Comparison of ENCODE assay signal across 19 mouse cellular contexts in the genomic region with DNA sequence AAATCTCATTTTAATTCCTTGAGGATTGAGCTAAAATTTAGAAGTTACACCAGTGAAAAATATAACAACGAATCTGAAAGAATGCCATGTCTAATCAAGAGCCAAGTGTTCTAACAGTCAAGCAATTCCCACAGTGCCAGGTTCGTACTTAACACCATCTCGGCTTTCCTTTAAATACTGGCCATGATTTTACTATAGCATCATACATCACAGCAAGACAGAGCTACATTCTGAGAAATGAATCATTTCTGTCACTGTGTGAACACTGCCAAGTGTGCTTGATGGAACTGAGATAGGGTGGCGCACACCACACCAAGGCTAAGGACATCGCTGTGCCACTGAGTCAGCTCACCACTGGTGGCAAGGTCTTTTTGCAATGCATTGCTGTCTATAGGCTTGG. TPM values are rescaled to one million over a fixed set of nuclear protein-coding genes. Genes with fewer than 3 reads are reported as not detected.
"Had no signal": no experiment of that assay in that cellular context is flagged by ENCODE, and none has a peak within 500 bp of the region (broad histone marks: within the 10 kb centered on the region; RNA-seq: fewer than 3 reads in every experiment).

No protein-coding gene starts in this region.

- H3K4me1 ChIP-seq: limb, embryonic 12.5 days; limb, embryonic 15.5 days had no signal

- H3K9ac ChIP-seq: limb, embryonic 12.5 days; limb, embryonic 15.5 days; liver, embryonic 14.5 days; liver, postnatal 0 days; lung, embryonic 14.5 days; midbrain, embryonic 13.5 days; neural tube, embryonic 13.5 days had no signal

- H3K4me3 ChIP-seq: limb, embryonic 12.5 days; limb, embryonic 15.5 days; megakaryocyte, embryonic 14.5 days; midbrain, embryonic 10.5 days; midbrain, embryonic 13.5 days; myocyte; neural tube, embryonic 13.5 days had no signal

- H3K36me3 ChIP-seq: limb, embryonic 12.5 days; limb, embryonic 15.5 days; midbrain, embryonic 10.5 days; midbrain, embryonic 13.5 days; neural tube, embryonic 13.5 days had no signal

- H3K27ac ChIP-seq: limb, embryonic 12.5 days; limb, embryonic 15.5 days; liver, embryonic 14.5 days; midbrain, embryonic 10.5 days; midbrain, embryonic 13.5 days; neural tube, embryonic 13.5 days; stomach, postnatal 0 days had no signal

- DNase-seq: kidney, adult 9 months; kidney, postnatal 14 days; kidney, postnatal 4 days; left cerebral cortex, postnatal 4 days; liver, postnatal 0 days; lung, embryonic 14.5 days; lung, postnatal 36 days; retina, postnatal 1 day; right cerebral cortex, postnatal 4 days; thymus, postnatal 25 days had no signal

RNA-seq across cellular contexts. Expression of gene Rasgrf2, which starts 5.6 kb away (rescaled TPM):
- polyA plus RNA-seq: limb, embryonic 12.5 days; lung, embryonic 14.5 days; midbrain, embryonic 10.5 days had no signal
